Mouse (Mus musculus) forebrain, embryonic 15.5 days (tissue): ENCODE measurements around the gene Lipt1. TPM values are rescaled to one million over a fixed set of nuclear protein-coding genes. Genes with fewer than 3 reads are reported as not detected.

Source experiments
- ATAC-seq: fragments of 200-750 bp; cut with Nextera tagmentation; replicated peaks from 2 replicates; pipeline ENCODE4 v1.8.0; 2017; ENCODE audit warnings: mild to moderate bottlenecking, moderate TSS enrichment, moderate library complexity
- H3K27ac ChIP-seq: fragments of 300-500 bp; sonication (generic); replicated peaks from 2 replicates; pipeline ENCODE4 v1.5.1; 2015; ENCODE audit warnings: mild to moderate bottlenecking, inconsistent platforms
- H3K27me3 ChIP-seq: fragments of 300-500 bp; sonication (generic); 2 replicates; pipeline ENCODE4 v1.6.1; 2015; ENCODE audit warnings: inconsistent platforms
- H3K36me3 ChIP-seq: fragments of 300-500 bp; sonication (generic); 2 replicates; pipeline ENCODE4 v1.6.1; 2015; ENCODE audit warnings: mild to moderate bottlenecking, inconsistent platforms
- H3K4me1 ChIP-seq: fragments of 300-500 bp; sonication (generic); 2 replicates; pipeline ENCODE4 v1.6.1; 2015; ENCODE audit warnings: inconsistent platforms
- H3K4me2 ChIP-seq: fragments of 300-500 bp; sonication (generic); replicated peaks from 2 replicates; pipeline ENCODE4 v1.6.1; 2015; ENCODE audit warnings: mild to moderate bottlenecking, inconsistent platforms
- H3K4me3 ChIP-seq: fragments of 300-500 bp; sonication (generic); 2 replicates; pipeline ENCODE4 v1.5.1; 2015; ENCODE audit warnings: mild to moderate bottlenecking, inconsistent platforms
- H3K9ac ChIP-seq: fragments of 300-500 bp; sonication (generic); replicated peaks from 2 replicates; pipeline ENCODE4 v1.6.1; 2015; ENCODE audit warnings: mild to moderate bottlenecking, inconsistent platforms
- H3K9me3 ChIP-seq: fragments of 300-500 bp; sonication (generic); 2 replicates; pipeline ENCODE4 v1.6.1; 2016; ENCODE audit warnings: inconsistent platforms
- WGBS: fragments of 180-500 bp; shearing (Covaris S2); methylation state at CpG from one replicate; pipeline ENCODE4 v1.1.7; 2015; ENCODE audit warnings: mixed read lengths; 5-methylcytosine and 5-hydroxymethylcytosine counted together
- polyA plus RNA-seq: library from polyadenylated mRNA; unstranded; fragments of >200 nt; fragmentation: Nextera tagmentation; extraction: Ambion mirVana; gene quantifications from 2 replicates; pipeline ENCODE4 v1.2.1, GENCODE M21; 2015

Gene Lipt1
- 6.3 and 8.1 TPM in 2 replicates for polyA plus RNA-seq

DNA sequence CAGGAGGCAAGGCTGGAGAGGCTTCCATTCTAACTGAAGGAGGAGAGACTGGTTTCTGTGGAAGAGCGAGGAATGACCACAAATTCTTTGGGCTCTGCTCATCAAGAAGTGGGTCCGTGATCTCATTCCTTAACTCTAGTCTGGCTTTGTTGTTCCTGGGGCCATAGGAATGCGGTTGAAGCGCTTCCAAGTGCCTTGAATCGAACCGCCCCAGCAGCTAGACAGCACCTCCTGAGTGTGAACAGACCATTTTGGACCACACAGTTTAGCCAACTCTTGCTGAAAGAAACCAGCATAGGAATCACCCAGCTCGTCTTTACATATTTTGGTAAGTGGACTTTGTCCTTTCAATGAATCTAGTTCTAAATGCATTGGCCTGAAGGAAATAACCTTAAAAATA is at the start of gene Lipt1:
Lipt1 (plus strand) TSS at position 35 of the 400 bp plus-strand sequence.
- H3K27ac ChIP-seq, result peak within 1 kb of the TSS; percentile 71

DNA sequence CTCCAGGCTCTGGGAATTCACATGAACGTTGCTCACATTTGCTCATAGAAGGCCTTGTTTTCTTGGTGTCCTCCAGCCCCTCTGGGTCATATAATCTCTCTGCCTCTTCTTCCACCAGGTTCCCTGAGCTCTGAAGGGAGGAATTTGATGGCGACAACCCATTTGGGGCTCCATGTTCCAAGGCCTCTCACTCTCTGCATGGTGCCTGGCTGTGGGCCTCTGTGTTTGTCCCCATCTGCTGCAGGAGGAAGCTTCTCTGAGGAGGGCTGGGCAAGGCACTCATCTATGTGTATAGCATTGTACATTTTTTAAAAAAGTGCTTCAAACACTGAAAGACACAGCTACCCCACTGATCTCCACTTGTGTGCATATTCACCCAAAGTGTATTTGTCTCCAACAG is 39.9 kb upstream of the Lipt1 start:
- WGBS, result 59% methylated on average over 2 of the region's 2 CpGs
- Histone ChIP-seq H3K4me1 (no peaks in the 10 kb centered on the region), H3K27me3 (no peaks in the 10 kb centered on the region), H3K36me3 (peaks cover 17% of the 10 kb centered on the region), H3K9ac (no peak overlapping the region), H3K4me2 (no peak overlapping the region), H3K27ac (no peak overlapping the region), H3K9me3 (no peaks in the 10 kb centered on the region), H3K4me3 (no peak overlapping the region)
- ATAC-seq, result no peak

More for the DNA sequence above, at the start of gene Lipt1:
- H3K4me2 ChIP-seq, result peak within 1 kb of the TSS; percentile 69
- peak within 1 kb of the TSS; percentile 48 for H3K4me3 ChIP-seq
- H3K9ac ChIP-seq, result peak within 1 kb of the TSS; percentile 42
- H3K36me3 ChIP-seq, result peaks cover 12% of the 10 kb centered on the region
- peak; percentile 56 for ATAC-seq
- peaks cover 13% of the 10 kb centered on the region for H3K4me1 ChIP-seq
- WGBS, result 6% methylated on average over 7 of the region's 7 CpGs
- no peaks in the 10 kb centered on the region for H3K9me3 ChIP-seq
- peaks cover 13% of the 10 kb centered on the region; the same call in 1 of the 2 replicates for H3K27me3 ChIP-seq

DNA sequence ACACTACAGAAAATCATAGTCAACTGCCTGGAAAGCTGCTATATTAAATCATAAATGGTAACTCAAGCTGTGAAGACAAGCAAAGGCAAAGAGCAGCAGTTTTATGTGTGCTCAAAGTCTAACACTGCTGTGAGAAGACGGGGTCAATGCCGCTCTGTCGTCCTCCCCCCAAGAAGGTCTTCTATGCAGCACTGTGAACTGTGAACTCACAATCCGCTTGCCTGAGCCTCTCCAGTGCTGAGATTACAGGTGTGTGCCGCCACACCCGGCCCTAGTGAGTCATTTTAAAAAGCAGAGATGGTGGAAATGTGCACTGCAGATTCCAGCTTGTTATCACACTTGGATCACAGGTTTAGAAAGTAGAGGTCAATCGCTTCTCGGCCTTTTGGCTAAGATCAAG is 24.7 kb upstream of the Lipt1 start:
- no peak overlapping the region for H3K9ac ChIP-seq
- ATAC-seq, result no peak
- 84% methylated on average over 8 of the region's 8 CpGs for WGBS

DNA sequence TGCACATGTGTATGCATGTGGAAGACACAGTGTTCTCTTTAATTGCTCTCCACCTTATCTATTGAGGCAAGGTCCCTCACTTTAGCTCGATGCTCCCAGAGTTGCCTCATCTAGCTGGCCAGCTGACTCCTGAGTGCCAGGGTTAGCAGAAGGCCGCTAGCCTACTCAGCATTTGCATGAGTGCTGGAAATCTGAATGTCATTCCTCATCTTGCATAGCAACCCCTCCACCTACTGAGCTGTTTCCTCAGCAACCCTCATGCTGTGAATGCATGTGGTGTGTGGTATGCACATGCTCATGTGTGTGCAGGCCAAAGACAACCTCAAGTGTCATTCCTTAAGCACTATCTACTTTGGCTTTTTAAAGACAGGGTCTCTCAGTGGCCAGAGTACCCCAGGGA is 20.8 kb upstream of the Lipt1 start:
- H3K27ac ChIP-seq, result no peak overlapping the region
- H3K36me3 ChIP-seq, result peaks cover 17% of the 10 kb centered on the region
- H3K9ac ChIP-seq, result no peak overlapping the region
- no peaks in the 10 kb centered on the region for H3K4me1 ChIP-seq
- ATAC-seq, result no peak
- H3K27me3 ChIP-seq, result no peaks in the 10 kb centered on the region
- H3K4me2 ChIP-seq, result no peak overlapping the region
- no peaks in the 10 kb centered on the region for H3K9me3 ChIP-seq
- no peak overlapping the region for H3K4me3 ChIP-seq
- 58% methylated on average over 2 of the region's 2 CpGs for WGBS

More for the DNA sequence above, 24.7 kb upstream of the Lipt1 start:
- Histone ChIP-seq H3K4me3 (no peak overlapping the region), H3K27me3 (no peaks in the 10 kb centered on the region), H3K36me3 (no peaks in the 10 kb centered on the region; the same call in 1 of the 2 replicates), H3K4me1 (no peaks in the 10 kb centered on the region), H3K27ac (no peak overlapping the region), H3K9me3 (no peaks in the 10 kb centered on the region), H3K4me2 (no peak overlapping the region)

DNA sequence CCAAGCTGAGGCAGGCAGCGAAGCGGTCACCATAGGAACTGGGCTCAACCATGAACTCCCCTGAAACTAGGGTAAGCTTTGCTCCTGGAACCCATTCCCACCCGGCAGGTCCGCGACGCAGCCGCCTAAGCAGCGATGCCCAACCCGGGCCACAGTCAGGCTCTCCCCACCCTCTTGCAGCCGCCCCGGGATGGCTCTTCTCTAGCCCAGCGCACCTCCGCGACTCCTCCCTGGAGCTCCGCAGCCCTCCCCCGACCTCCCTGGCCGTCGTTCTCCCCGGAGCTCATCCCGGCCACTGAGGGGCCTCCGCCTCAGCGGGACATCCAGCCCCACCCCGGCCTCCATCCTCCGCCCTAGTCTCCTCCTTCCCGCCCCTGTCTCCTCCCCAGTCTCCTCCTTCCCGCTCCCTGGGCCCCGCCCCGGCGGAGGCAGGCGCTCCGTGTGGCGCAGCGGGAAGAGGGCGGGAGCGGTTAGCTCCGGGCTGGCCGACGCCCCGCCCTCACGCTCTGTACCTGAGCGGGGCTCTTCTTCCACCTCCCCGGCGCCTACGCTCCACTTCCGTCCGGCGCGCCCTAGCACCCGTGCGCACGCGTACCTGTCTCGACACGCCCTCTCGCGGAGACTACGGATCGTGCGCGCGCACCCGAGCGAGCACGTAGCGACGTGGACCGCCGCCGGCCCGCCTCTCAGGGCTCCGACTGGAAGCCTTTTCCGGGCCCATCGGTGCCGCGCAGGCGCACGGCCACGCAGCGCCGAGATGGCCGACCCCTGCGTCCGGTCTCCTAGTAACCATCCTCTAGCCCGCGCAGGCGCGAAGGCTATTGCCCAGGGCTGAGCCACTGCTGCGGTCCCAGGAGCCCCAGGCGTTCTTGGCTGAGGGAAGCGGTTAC is 6.8 kb upstream of the Lipt1 start:
- Histone ChIP-seq H3K4me2 (peak overlapping the region; percentile 86), H3K4me3 (peak overlapping the region; percentile 81), H3K36me3 (no peaks in the 10 kb centered on the region), H3K9ac (peak overlapping the region; percentile 77), H3K27me3 (peaks cover 10% of the 10 kb centered on the region; the same call in 1 of the 2 replicates), H3K27ac (peak overlapping the region; percentile 92), H3K4me1 (peaks cover 13% of the 10 kb centered on the region), H3K9me3 (no peaks in the 10 kb centered on the region)
- WGBS, result under 1% methylated on average over 79 of the region's 90 CpGs
- peak; percentile 99 for ATAC-seq

DNA sequence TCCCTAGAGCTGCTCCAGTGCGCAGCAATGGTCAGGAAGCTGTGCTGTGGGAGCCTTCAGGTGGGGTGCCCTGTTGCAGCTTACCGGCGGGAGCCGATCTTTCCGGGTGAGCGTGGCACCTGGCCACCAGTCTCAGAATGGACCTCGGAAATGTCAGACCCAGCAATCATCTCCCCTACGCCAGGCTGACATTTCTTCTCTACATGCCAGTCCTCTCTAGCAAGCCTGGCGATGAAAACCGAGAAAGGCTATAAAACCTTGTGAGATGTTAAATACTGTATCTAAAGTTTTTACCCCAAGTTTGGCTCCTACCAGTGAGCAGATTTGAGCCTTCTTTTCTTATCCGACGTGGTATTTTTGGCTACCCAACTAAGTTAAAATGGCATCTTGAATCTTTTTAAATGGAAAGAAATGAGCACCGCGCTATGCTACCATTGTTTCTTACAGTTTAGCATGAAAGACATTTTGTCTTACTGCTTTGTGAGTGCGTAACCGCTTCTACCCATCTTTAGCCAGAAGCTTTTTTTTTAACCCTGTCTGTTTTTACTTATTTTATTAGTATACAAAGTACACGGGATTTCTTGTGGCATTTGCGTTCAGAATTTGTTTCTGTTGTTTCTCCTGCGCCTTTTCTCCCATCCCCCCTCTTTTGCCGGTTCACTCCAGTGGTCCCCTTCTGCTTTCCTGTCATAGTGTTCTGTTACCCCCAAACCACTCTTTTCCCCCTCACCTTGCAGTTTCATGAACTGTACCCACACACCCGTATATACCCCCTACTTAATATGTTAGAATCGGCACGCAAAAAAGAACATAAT is 5.9 kb upstream of the Lipt1 start:
- ATAC-seq, result no peak
- Histone ChIP-seq H3K27ac (peak overlapping the region; percentile 92), H3K36me3 (no peaks in the 10 kb centered on the region), H3K27me3 (peaks cover 13% of the 10 kb centered on the region; the same call in 1 of the 2 replicates), H3K9ac (peak overlapping the region; percentile 77), H3K4me2 (peak overlapping the region; percentile 86), H3K9me3 (no peaks in the 10 kb centered on the region), H3K4me1 (peaks cover 13% of the 10 kb centered on the region), H3K4me3 (peak overlapping the region; percentile 81)
- 8% methylated on average over 23 of the region's 23 CpGs for WGBS

DNA sequence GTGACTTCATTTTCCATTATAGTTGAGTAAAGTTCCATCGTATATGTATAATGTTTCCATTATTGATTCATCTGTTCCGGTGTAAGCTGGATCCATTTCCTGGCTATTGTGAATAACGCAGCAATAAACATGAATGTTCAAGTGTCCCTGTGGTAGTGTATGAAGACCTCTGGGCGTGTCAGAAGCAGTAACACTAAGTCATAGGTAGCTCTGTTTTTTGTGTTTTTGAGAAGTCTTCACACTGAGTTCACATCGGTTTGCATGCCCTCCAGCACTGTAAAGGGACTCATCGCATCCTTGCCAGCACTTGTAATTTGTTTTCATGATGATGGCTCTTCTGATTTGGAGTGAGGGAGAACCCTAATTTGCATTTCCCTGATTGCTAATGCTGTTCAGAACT is 5.3 kb upstream of the Lipt1 start, which contains the start of gene Tsga10:
Tsga10 (minus strand) TSS at position 144 of the 400 bp plus-strand sequence.
- 92% methylated on average over 6 of the region's 6 CpGs for WGBS
- H3K4me1 ChIP-seq, result peaks cover 13% of the 10 kb centered on the region
- no peak for ATAC-seq
- H3K36me3 ChIP-seq, result no peaks in the 10 kb centered on the region
- peak within 1 kb of the TSS; percentile 77 for H3K9ac ChIP-seq
- peaks cover 13% of the 10 kb centered on the region; the same call in 1 of the 2 replicates for H3K27me3 ChIP-seq
- peak within 1 kb of the TSS; percentile 86 for H3K4me2 ChIP-seq
- peak within 1 kb of the TSS; percentile 81 for H3K4me3 ChIP-seq
- no peaks in the 10 kb centered on the region for H3K9me3 ChIP-seq
- peak within 1 kb of the TSS; percentile 92 for H3K27ac ChIP-seq

DNA sequence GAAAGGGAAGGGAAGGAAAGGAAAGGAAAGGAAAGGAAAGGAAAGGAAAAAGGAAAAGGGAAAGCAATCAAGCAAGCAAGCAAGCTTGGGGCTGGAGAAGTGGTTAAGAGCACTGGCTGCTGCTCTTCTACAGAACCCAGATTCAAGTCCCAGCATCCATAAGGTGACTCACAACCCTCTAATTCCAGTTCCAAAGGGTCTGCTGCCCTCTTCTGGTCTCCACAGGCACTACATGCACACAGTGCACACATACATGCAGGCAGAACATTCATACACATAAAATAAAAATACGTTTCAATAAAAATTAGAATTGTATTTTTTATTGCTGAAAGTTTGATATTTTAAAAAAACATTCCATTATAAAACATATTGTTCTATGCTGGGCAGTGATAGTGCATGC is 4.5 kb upstream of the Lipt1 start:
- Histone ChIP-seq H3K4me1 (peaks cover 18% of the 10 kb centered on the region), H3K36me3 (no peaks in the 10 kb centered on the region), H3K9me3 (no peaks in the 10 kb centered on the region), H3K27me3 (peaks cover 13% of the 10 kb centered on the region; the same call in 1 of the 2 replicates), H3K4me2 (no peak overlapping the region), H3K27ac (no peak overlapping the region), H3K9ac (no peak overlapping the region), H3K4me3 (no peak overlapping the region)
- 73% methylated on average over 1 of the region's 1 CpGs for WGBS
- ATAC-seq, result no peak

DNA sequence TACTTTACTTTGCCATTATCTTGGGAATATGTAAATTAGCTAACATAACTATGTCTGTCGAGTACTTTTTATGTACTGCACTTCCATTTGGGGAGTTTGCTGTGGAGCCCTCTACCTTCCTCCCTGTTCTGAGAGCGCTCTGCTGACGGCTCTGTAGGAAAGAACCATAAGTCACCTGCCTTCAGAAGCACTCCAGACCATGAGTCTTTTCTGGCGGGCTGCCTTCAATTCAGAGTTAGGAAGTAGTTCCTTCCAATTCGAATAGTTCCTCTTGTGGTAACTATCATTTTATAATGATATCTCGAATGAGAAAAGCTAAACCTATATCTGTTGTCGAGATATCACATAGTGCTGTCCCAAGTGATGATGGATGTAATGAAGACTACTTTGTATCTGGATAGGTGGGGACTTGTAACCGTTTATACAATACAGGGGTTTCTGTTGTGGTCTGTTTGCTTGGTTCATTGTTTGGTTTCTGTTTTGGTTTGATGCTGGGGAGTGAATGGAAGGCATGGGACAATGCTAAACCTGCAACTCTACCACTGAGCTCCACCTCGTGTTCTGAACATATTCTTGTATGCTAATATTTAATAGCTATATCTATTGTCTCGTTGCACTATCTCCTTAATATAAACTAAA is 3.7 kb upstream of the Lipt1 start:
- Histone ChIP-seq H3K27ac (no peak overlapping the region), H3K4me3 (no peak overlapping the region), H3K9ac (no peak overlapping the region), H3K27me3 (peaks cover 13% of the 10 kb centered on the region; the same call in 1 of the 2 replicates), H3K4me2 (no peak overlapping the region), H3K36me3 (no peaks in the 10 kb centered on the region), H3K4me1 (peaks cover 23% of the 10 kb centered on the region), H3K9me3 (no peaks in the 10 kb centered on the region)
- WGBS, result 76% methylated on average over 10 of the region's 10 CpGs
- no peak for ATAC-seq

DNA sequence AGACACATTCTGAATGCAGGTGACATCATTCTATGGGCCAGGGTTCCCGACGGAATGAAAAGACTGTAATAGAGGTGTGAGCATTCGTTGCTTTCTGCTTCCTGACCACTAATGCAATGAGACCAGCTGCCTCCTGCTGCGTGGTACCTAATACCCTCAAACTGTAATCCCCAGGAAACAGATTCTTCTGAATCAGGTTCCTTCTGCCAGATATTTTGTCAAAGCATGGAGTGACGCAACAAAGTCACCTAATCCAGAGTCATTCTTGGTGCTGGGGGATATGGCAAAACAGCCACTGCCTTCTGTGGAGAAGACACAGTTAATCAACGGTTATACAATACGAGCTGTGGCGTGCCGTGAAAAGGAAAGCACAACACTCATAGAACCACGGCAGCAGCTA is 2.9 kb upstream of the Lipt1 start:
- Histone ChIP-seq H3K9ac (no peak overlapping the region), H3K4me3 (no peak overlapping the region), H3K4me2 (no peak overlapping the region), H3K36me3 (no peaks in the 10 kb centered on the region), H3K9me3 (no peaks in the 10 kb centered on the region), H3K4me1 (peaks cover 27% of the 10 kb centered on the region), H3K27ac (no peak overlapping the region), H3K27me3 (peaks cover 13% of the 10 kb centered on the region; the same call in 1 of the 2 replicates)
- 62% methylated on average over 10 of the region's 10 CpGs for whole genome bisulfite sequencing
- ATAC-seq, result no peak

DNA sequence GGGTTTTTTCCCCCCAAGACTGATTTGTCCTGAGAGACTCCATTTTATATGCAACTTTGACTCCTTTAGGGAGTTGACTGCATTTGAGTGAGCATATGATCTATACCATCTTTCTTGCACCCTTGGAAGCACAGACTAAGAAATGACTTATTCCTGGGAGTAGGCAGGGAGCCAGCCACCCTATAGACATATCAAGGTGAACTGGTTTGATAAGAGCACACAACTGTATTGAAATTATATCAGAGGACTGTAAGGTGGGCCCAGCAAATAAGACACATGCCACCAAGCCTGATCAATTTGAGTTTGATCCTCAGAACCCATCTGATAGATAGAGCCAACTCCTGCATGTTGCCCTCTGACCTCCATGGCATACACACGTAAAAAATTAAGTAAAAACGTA is 2.2 kb upstream of the Lipt1 start:
- H3K4me2 ChIP-seq, result no peak overlapping the region
- peaks cover 22% of the 10 kb centered on the region for H3K4me1 ChIP-seq
- no peak overlapping the region for H3K27ac ChIP-seq
- no peaks in the 10 kb centered on the region for H3K9me3 ChIP-seq
- no peak overlapping the region for H3K9ac ChIP-seq
- H3K4me3 ChIP-seq, result no peak overlapping the region
- 66% methylated on average over 2 of the region's 2 CpGs for WGBS
- H3K36me3 ChIP-seq, result no peaks in the 10 kb centered on the region
- ATAC-seq, result no peak
- peaks cover 13% of the 10 kb centered on the region; the same call in 1 of the 2 replicates for H3K27me3 ChIP-seq
